Mouse (Mus musculus): ENCODE results near the gene Lce1m. TPM values are rescaled to one million over a fixed set of nuclear protein-coding genes. Genes with fewer than 3 reads are reported as not detected.

Gene Lce1m
- polyA plus RNA-seq, 1 experiment = not detected

DNA sequence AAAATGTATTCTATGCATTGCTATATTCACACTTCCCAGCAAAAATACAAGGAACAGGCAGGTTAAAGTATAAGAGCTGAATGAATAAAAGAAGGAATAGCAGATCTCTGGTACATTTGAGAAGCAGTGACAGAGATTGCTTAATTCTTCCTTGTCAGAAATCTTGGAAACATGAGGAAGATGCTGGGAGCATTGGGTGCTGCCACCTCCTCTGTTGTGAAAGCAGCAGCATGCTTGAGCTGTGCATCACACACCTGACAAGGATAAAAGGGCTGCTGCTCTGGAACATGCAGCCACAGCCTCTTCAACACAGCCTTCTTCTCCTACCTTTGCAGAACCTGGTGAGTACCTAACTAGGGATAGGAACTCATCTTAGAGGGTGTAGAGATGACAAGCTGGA is 26.9 kb downstream of the Lce1m start, which contains the start of gene Lce3f:
TSS of gene Lce3f (plus strand) at position 301 of the 400 bp plus-strand sequence.
- TF ChIP-seq MAX (IDR thresholded peaks at IDR 0.05; ENCODE audit: low read depth) = no peak
- Histone ChIP-seq H3K4me3 (no peak within 1 kb of the TSS), H3K36me3 (ENCODE audit: control insufficient read depth, insufficient read depth) (no peaks in the 10 kb centered on the region), H3K4me2 (ENCODE audit: low read depth) (no peak within 1 kb of the TSS), H3K27me3 (ENCODE audit: control insufficient read depth, insufficient read depth, insufficient read length) (no peaks in the 10 kb centered on the region), H3ac (ENCODE audit: control insufficient read depth, insufficient read length) (no peak within 1 kb of the TSS), H3K79me2 (ENCODE audit: control insufficient read depth, insufficient read depth) (no peaks in the 10 kb centered on the region)

- Histone ChIP-seq H3K79me2 (ENCODE audit: control insufficient read depth, insufficient read depth) (no peaks in the 10 kb centered on the region), H3ac (ENCODE audit: control insufficient read depth, insufficient read length) (no peak overlapping the region), H3K27me3 (ENCODE audit: control insufficient read depth, insufficient read depth, insufficient read length) (no peaks in the 10 kb centered on the region), H3K4me2 (ENCODE audit: low read depth) (no peak overlapping the region), H3K36me3 (ENCODE audit: control insufficient read depth, insufficient read depth) (no peaks in the 10 kb centered on the region), H3K4me3 (no peak overlapping the region)
- no peak for TF ChIP-seq POLR2A (IDR thresholded peaks at IDR 0.05; ENCODE audit: insufficient read length, low read depth)
- TF ChIP-seq TCF3 (IDR thresholded peaks at IDR 0.05; ENCODE audit: insufficient read length, low read depth) = no peak
- TF ChIP-seq MAX (IDR thresholded peaks at IDR 0.05; ENCODE audit: low read depth) = no peak
- TF ChIP-seq CEBPB (IDR thresholded peaks at IDR 0.05; ENCODE audit: insufficient read depth, poor library complexity, severe bottlenecking) = no peak
- TF ChIP-seq USF1 (IDR thresholded peaks at IDR 0.05; ENCODE audit: low read depth) = no peak
- no peak for TF ChIP-seq REST (IDR thresholded peaks at IDR 0.05; ENCODE audit: insufficient read depth, insufficient read length)
- TF ChIP-seq MYOD1 (IDR thresholded peaks at IDR 0.05; ENCODE audit: control insufficient read depth in 1 of 3, insufficient read length in 2 of 3, low read depth in 2 of 3) = no peak
- TF ChIP-seq POLR2AphosphoS2 (IDR thresholded peaks at IDR 0.05; ENCODE audit: insufficient read length, low read depth) = no peak
- no peak for TF ChIP-seq TCF12 (IDR thresholded peaks at IDR 0.05; ENCODE audit: insufficient read depth, poor library complexity, severe bottlenecking)
- no peak for TF ChIP-seq MYOG (IDR thresholded peaks at IDR 0.05; ENCODE audit: control insufficient read depth in 1 of 3, insufficient read depth in 1 of 3, insufficient read length in 2 of 3, low read depth in 2 of 3)
- no peak for TF ChIP-seq E2F4 (IDR thresholded peaks at IDR 0.05; ENCODE audit: insufficient read depth)
- TF ChIP-seq SRF (IDR thresholded peaks at IDR 0.05; ENCODE audit: control insufficient read depth, insufficient read length, low read depth) = no peak
Observed at GRCm38 (mm10) chr3:92978484-92978883, 40.4 kb downstream of the Lce1m start.

Other genes with a start within 250 kb of the Lce1m start
- not detected for gene Lce1i, start 240.2 kb downstream of the Lce1m start, polyA plus RNA-seq (2012; fragmentation: generic; extraction: Trizol)
- gene Lce1j, start 228.5 kb downstream of the Lce1m start, polyA plus RNA-seq (2012; fragmentation: generic; extraction: Trizol) = not detected
- not detected for gene Lce1k, start 211.2 kb downstream of the Lce1m start, polyA plus RNA-seq (2012; fragmentation: generic; extraction: Trizol)
- gene Kprp, start 191.8 kb downstream of the Lce1m start, polyA plus RNA-seq (2012; fragmentation: generic; extraction: Trizol) = not detected
- gene Lce1l, start 167.8 kb downstream of the Lce1m start, polyA plus RNA-seq (2012; fragmentation: generic; extraction: Trizol) = not detected
- not detected for gene 2310050C09Rik, start 148.8 kb downstream of the Lce1m start, polyA plus RNA-seq (2012; fragmentation: generic; extraction: Trizol)
- gene Lce3a, start 92.8 kb downstream of the Lce1m start, polyA plus RNA-seq (2012; fragmentation: generic; extraction: Trizol) = not detected
- gene Lce3b, start 86.1 kb downstream of the Lce1m start, polyA plus RNA-seq (2012; fragmentation: generic; extraction: Trizol) = not detected
- not detected for gene Lce3c, start 74.6 kb downstream of the Lce1m start, polyA plus RNA-seq (2012; fragmentation: generic; extraction: Trizol)
- not detected for gene Lce3d, start 61.7 kb downstream of the Lce1m start, polyA plus RNA-seq (2012; fragmentation: generic; extraction: Trizol)
- not detected for gene Lce3e, start 52.0 kb downstream of the Lce1m start, polyA plus RNA-seq (2012; fragmentation: generic; extraction: Trizol)
- gene Lce3f, start 26.8 kb downstream of the Lce1m start, polyA plus RNA-seq (2012; fragmentation: generic; extraction: Trizol) = not detected
- gene Crct1, start 3.4 kb downstream of the Lce1m start, polyA plus RNA-seq (2012; fragmentation: generic; extraction: Trizol) = 0.11 TPM
- gene Gm4858, start 49.8 kb upstream of the Lce1m start, polyA plus RNA-seq (2012; fragmentation: generic; extraction: Trizol) = not detected
- not detected for gene Crnn, start 125.7 kb upstream of the Lce1m start, polyA plus RNA-seq (2012; fragmentation: generic; extraction: Trizol)
- gene Flg2, start 178.2 kb upstream of the Lce1m start, polyA plus RNA-seq (2012; fragmentation: generic; extraction: Trizol) = not detected

Measured in myocyte (in vitro differentiated cells).